Mouse (Mus musculus): ENCODE data around the gene Mamstr. TPM values are rescaled to one million over a fixed set of nuclear protein-coding genes. Genes with fewer than 3 reads are reported as not detected.

Mamstr gene
- polyA plus RNA-seq, 1 experiment: 6.1 TPM

- DNase-seq (ENCODE audit: low read depth): no peak
Measured at GRCm38 (mm10) chr7:45693921-45694591, 54.3 kb downstream of the Mamstr start, which contains the start of gene Sec1. Gene Sec1 (minus strand): TSS chr7:45694402.

GRCm38 (mm10) chr7:45695098-45695497 lies 55.3 kb downstream of the Mamstr start:
- DNase-seq (ENCODE audit: low read depth): no peak

Other genes starting within 250 kb of the Mamstr start
- 216 and 217 TPM in 2 replicates for gene Snrnp70, start 244.2 kb upstream of the Mamstr start, polyA plus RNA-seq (2012; rRNA removed)
- gene Kcna7, start 234.3 kb upstream of the Mamstr start, polyA plus RNA-seq (2012; rRNA removed): 0.27 and 0.28 TPM in 2 replicates
- gene Ntf5, start 226.3 kb upstream of the Mamstr start, polyA plus RNA-seq (2012; rRNA removed): 1.8 and 2.6 TPM in 2 replicates
- gene Lhb, start 219.2 kb upstream of the Mamstr start, polyA plus RNA-seq (2012; rRNA removed): 0.80 and 2.1 TPM in 2 replicates
- gene Gys1, start 205.1 kb upstream of the Mamstr start, polyA plus RNA-seq (2012; rRNA removed): 75.3 and 76.4 TPM in 2 replicates
- gene Ruvbl2, start 201.9 kb upstream of the Mamstr start, polyA plus RNA-seq (2012; rRNA removed): 46.0 and 47.8 TPM in 2 replicates
- 2,754 and 3,247 TPM in 2 replicates for gene Ftl1, start 180.1 kb upstream of the Mamstr start, polyA plus RNA-seq (2012; rRNA removed)
- 92.8 and 104 TPM in 2 replicates for gene Bax, start 173.1 kb upstream of the Mamstr start, polyA plus RNA-seq (2012; rRNA removed)
- 2.5 and 2.6 TPM in 2 replicates for gene Tulp2, start 158.1 kb upstream of the Mamstr start, polyA plus RNA-seq (2012; rRNA removed)
- gene Gm45808, start 153.2 kb upstream of the Mamstr start, polyA plus RNA-seq (2012; rRNA removed): 1.2 and 6.9 TPM in 2 replicates
- 15.6 and 16.4 TPM in 2 replicates for gene Dhdh, start 151.2 kb upstream of the Mamstr start, polyA plus RNA-seq (2012; rRNA removed)
- 540 and 702 TPM in 2 replicates for gene Nucb1, start 129.6 kb upstream of the Mamstr start, polyA plus RNA-seq (2012; rRNA removed)
- gene Ppp1r15a, start 113.7 kb upstream of the Mamstr start, polyA plus RNA-seq (2012; rRNA removed): 19.6 and 24.0 TPM in 2 replicates
- gene Plekha4, start 113.6 kb upstream of the Mamstr start, polyA plus RNA-seq (2012; rRNA removed): 13.5 and 13.9 TPM in 2 replicates
- 2.6 and 6.3 TPM in 2 replicates for gene Hsd17b14, start 85.1 kb upstream of the Mamstr start, polyA plus RNA-seq (2012; rRNA removed)
- 111 and 127 TPM in 2 replicates for gene Bcat2, start 69.8 kb upstream of the Mamstr start, polyA plus RNA-seq (2012; rRNA removed)
- gene Fgf21, start 24.5 kb upstream of the Mamstr start, polyA plus RNA-seq (2012; rRNA removed): 2.0 TPM in 2 replicates
- 24.1 and 36.6 TPM in 2 replicates for gene Fut1, start 22.7 kb upstream of the Mamstr start, polyA plus RNA-seq (2012; rRNA removed)
- 0.58 and 0.75 TPM in 2 replicates for gene Izumo1, start 18.2 kb upstream of the Mamstr start, polyA plus RNA-seq (2012; rRNA removed)
- gene Rasip1, start 12.5 kb upstream of the Mamstr start, polyA plus RNA-seq (2012; rRNA removed): 24.9 and 25.9 TPM in 2 replicates
- gene Fut2, start 26.4 kb downstream of the Mamstr start, polyA plus RNA-seq (2012; rRNA removed): 1.1 and 2.9 TPM in 2 replicates
- 0.85 and 2.7 TPM in 2 replicates for gene Ntn5, start 44.0 kb downstream of the Mamstr start, polyA plus RNA-seq (2012; rRNA removed)
- gene Sec1, start 54.4 kb downstream of the Mamstr start, polyA plus RNA-seq (2012; rRNA removed): 1.7 and 2.8 TPM in 2 replicates
- 9.1 and 11.8 TPM in 2 replicates for gene Car11, start 59.9 kb downstream of the Mamstr start, polyA plus RNA-seq (2012; rRNA removed)
- gene Dbp, start 65.1 kb downstream of the Mamstr start, polyA plus RNA-seq (2012; rRNA removed): 31.0 and 50.0 TPM in 2 replicates
- 1,223 and 1,429 TPM in 2 replicates for gene Rpl18, start 75.5 kb downstream of the Mamstr start, polyA plus RNA-seq (2012; rRNA removed)
- gene Sphk2, start 78.0 kb downstream of the Mamstr start, polyA plus RNA-seq (2012; rRNA removed): 50.0 and 52.1 TPM in 2 replicates
- gene Fam83e, start 81.2 kb downstream of the Mamstr start, polyA plus RNA-seq (2012; rRNA removed): 2.6 and 2.7 TPM in 2 replicates
- gene Spaca4, start 85.8 kb downstream of the Mamstr start, polyA plus RNA-seq (2012; rRNA removed): 0.93 and 1.3 TPM in 2 replicates
- 2.7 and 3.6 TPM in 2 replicates for gene Lmtk3, start 143.8 kb downstream of the Mamstr start, polyA plus RNA-seq (2012; rRNA removed)
- gene Sult2b1, start 144.7 kb downstream of the Mamstr start, polyA plus RNA-seq (2012; rRNA removed): 22.6 and 37.0 TPM in 2 replicates
- gene Cyth2, start 174.6 kb downstream of the Mamstr start, polyA plus RNA-seq (2012; rRNA removed): 51.1 and 56.9 TPM in 2 replicates
- gene Kcnj14, start 184.8 kb downstream of the Mamstr start, polyA plus RNA-seq (2012; rRNA removed): 1.4 and 15.1 TPM in 2 replicates
- gene Grwd1, start 191.0 kb downstream of the Mamstr start, polyA plus RNA-seq (2012; rRNA removed): 11.4 and 13.8 TPM in 2 replicates
- 336 and 353 TPM in 2 replicates for gene Kdelr1, start 232.8 kb downstream of the Mamstr start, polyA plus RNA-seq (2012; rRNA removed)
- 1.3 and 1.8 TPM in 2 replicates for gene Grin2d, start 238.4 kb downstream of the Mamstr start, polyA plus RNA-seq (2012; rRNA removed)